Mouse (Mus musculus) mouse embryonic stem cell (cell line): Measurements from ENCODE around the gene Abcb5.

Experiments used
- in situ Hi-C, 2 experiments: fragments of 300-500 bp; cut with MboI; formaldehyde crosslinking; loops; 1 replicate in 1 of 2; 3 replicates in 1 of 2; pipeline ENCODE4 v1.14.3; 2019 to 2020; ENCODE audit warnings: low sequenced_read_pairs in 2 of 2, low pct_unique_long_range_greater_than_20kb in 1 of 2, mixed read lengths in 1 of 2; ENCODE audit not compliant: unreplicated experiment in 1 of 2

Gene Abcb5

GRCm38 (mm10) chr12:118849996-118850395 lies 116.2 kb downstream of the Abcb5 start:
- in situ Hi-C loops = loop anchor here (10.0 to 25.0 kb wide), 3 partner anchors 388 to 863 kb away; no protein-coding TSS in a partner anchor

- in situ Hi-C loops = no loop called here
Observed at GRCm38 (mm10) chr12:118849203-118849861, 116.9 kb downstream of the Abcb5 start.

- in situ Hi-C loops = no loop called here
Observed at GRCm38 (mm10) chr12:118848496-118849202, 117.6 kb downstream of the Abcb5 start.

GRCm38 (mm10) chr12:118847861-118848495 lies 118.2 kb downstream of the Abcb5 start:
- in situ Hi-C loops = no loop called here

- in situ Hi-C loops = no loop called here
Observed at GRCm38 (mm10) chr12:118847381-118847780, 118.8 kb downstream of the Abcb5 start.

GRCm38 (mm10) chr12:118846649-118847321 lies 119.4 kb downstream of the Abcb5 start:
- in situ Hi-C loops = no loop called here

GRCm38 (mm10) chr12:118846221-118846620 lies 120.0 kb downstream of the Abcb5 start, which contains the start of gene Sp8:
TSS of gene Sp8 (plus strand) at chr12:118846329.
- in situ Hi-C loops = no loop called here

GRCm38 (mm10) chr12:118845351-118845750 lies 120.9 kb downstream of the Abcb5 start:
- in situ Hi-C loops = no loop called here

GRCm38 (mm10) chr12:118844841-118845240 lies 121.4 kb downstream of the Abcb5 start:
- in situ Hi-C loops = no loop called here

- in situ Hi-C loops = no loop called here
Observed at GRCm38 (mm10) chr12:118844111-118844510, 122.1 kb downstream of the Abcb5 start.

GRCm38 (mm10) chr12:118842671-118843411 lies 123.4 kb downstream of the Abcb5 start:
- in situ Hi-C loops = no loop called here

- in situ Hi-C loops = no loop called here
Observed at GRCm38 (mm10) chr12:118841971-118842550, 124.2 kb downstream of the Abcb5 start.

GRCm38 (mm10) chr12:118841381-118841922 lies 124.8 kb downstream of the Abcb5 start:
- in situ Hi-C loops = no loop called here

GRCm38 (mm10) chr12:118840861-118841260 lies 125.4 kb downstream of the Abcb5 start:
- in situ Hi-C loops = no loop called here

GRCm38 (mm10) chr12:118840301-118840700 lies 125.9 kb downstream of the Abcb5 start:
- in situ Hi-C loops = no loop called here

- in situ Hi-C loops = no loop called here
Observed at GRCm38 (mm10) chr12:118839398-118839797, 126.8 kb downstream of the Abcb5 start.

GRCm38 (mm10) chr12:118838260-118838659 lies 128.0 kb downstream of the Abcb5 start:
- in situ Hi-C loops = no loop called here

GRCm38 (mm10) chr12:118837361-118837760 lies 128.9 kb downstream of the Abcb5 start:
- in situ Hi-C loops = no loop called here
